Mouse (Mus musculus) embryonic facial prominence, embryonic 12.5 days (tissue): ENCODE measurements around the gene Emc4. TPM values are rescaled to one million over a fixed set of nuclear protein-coding genes. Genes with fewer than 3 reads are reported as not detected.

Experiments used
- ATAC-seq: fragments of 200-750 bp; cut with Nextera tagmentation; 2 replicates; pipeline ENCODE4 v1.8.0; 2017; ENCODE audit not compliant: insufficient number of reproducible peaks, insufficient read depth, low FRiP score, low TSS enrichment
- H3K27ac ChIP-seq: fragments of 300-500 bp; sonication (generic); 2 replicates; pipeline ENCODE4 v1.5.1; 2016; ENCODE audit warnings: mild to moderate bottlenecking
- H3K27me3 ChIP-seq: fragments of 300-500 bp; sonication (generic); 2 replicates; pipeline ENCODE4 v1.6.1; 2016; ENCODE audit warnings: mild to moderate bottlenecking, moderate library complexity
- H3K36me3 ChIP-seq: fragments of 300-500 bp; sonication (generic); 2 replicates; pipeline ENCODE4 v1.6.1; 2016; ENCODE audit warnings: mild to moderate bottlenecking
- H3K4me1 ChIP-seq: fragments of 300-500 bp; sonication (generic); 2 replicates; pipeline ENCODE4 v1.6.1; 2016
- H3K4me2 ChIP-seq: fragments of 300-500 bp; sonication (generic); replicated peaks from 2 replicates; pipeline ENCODE4 v1.6.1; 2016; ENCODE audit warnings: mild to moderate bottlenecking, moderate library complexity
- H3K4me3 ChIP-seq: fragments of 300-500 bp; sonication (generic); 2 replicates; pipeline ENCODE4 v1.5.1; 2016; ENCODE audit warnings: mild to moderate bottlenecking
- H3K9ac ChIP-seq: fragments of 300-500 bp; sonication (generic); 2 replicates; pipeline ENCODE4 v1.6.1; 2016; ENCODE audit warnings: mild to moderate bottlenecking, moderate library complexity
- H3K9me3 ChIP-seq: fragments of 300-500 bp; sonication (generic); 2 replicates; pipeline ENCODE4 v1.6.1; 2016; ENCODE audit warnings: mild to moderate bottlenecking, moderate library complexity
- WGBS: fragments of 180-500 bp; shearing (Covaris S2); methylation state at CpG from one replicate; pipeline ENCODE4 v1.1.7; 2016; 5-methylcytosine and 5-hydroxymethylcytosine counted together
- polyA plus RNA-seq: library from polyadenylated mRNA; unstranded; fragments of >200 nt; fragmentation: Nextera tagmentation; extraction: Ambion mirVana; gene quantifications from 2 replicates; pipeline ENCODE4 v1.2.1, GENCODE M21; 2016

The Emc4 gene
- polyA plus RNA-seq = 101 and 109 TPM in 2 replicates

GRCm38 (mm10) chr2:112367726-112368673 is at the start of gene Emc4:
Gene Emc4, minus strand, starts transcription at chr2:112368027.
- peak; percentile 74; the same call in 1 of the 2 replicates for ATAC-seq
- 2% methylated on average over 46 of the region's 46 CpGs for WGBS
- H3K4me3 ChIP-seq = peak within 1 kb of the TSS; percentile 90
- peak within 1 kb of the TSS; percentile 90 for H3K27ac ChIP-seq
- H3K9ac ChIP-seq = peak within 1 kb of the TSS; percentile 72
- peaks cover 20% of the 10 kb centered on the region for H3K36me3 ChIP-seq
- H3K27me3 ChIP-seq = no peaks in the 10 kb centered on the region
- H3K9me3 ChIP-seq = no peaks in the 10 kb centered on the region
- peak within 1 kb of the TSS; percentile 87 for H3K4me2 ChIP-seq
- H3K4me1 ChIP-seq = peaks cover 8% of the 10 kb centered on the region

- Histone ChIP-seq H3K36me3 (peaks cover 25% of the 10 kb centered on the region), H3K9ac (no peak overlapping the region), H3K4me1 (no peaks in the 10 kb centered on the region), H3K9me3 (no peaks in the 10 kb centered on the region), H3K27me3 (no peaks in the 10 kb centered on the region), H3K27ac (no peak overlapping the region), H3K4me3 (no peak overlapping the region), H3K4me2 (no peak overlapping the region)
- WGBS = 78% methylated on average over 3 of the region's 3 CpGs
- ATAC-seq = no peak
Observed at GRCm38 (mm10) chr2:112407030-112407429, 39.2 kb upstream of the Emc4 start.

- no peaks in the 10 kb centered on the region for H3K9me3 ChIP-seq
- ATAC-seq = no peak
- WGBS = 70% methylated on average over 1 of the region's 1 CpGs
Observed at GRCm38 (mm10) chr2:112396649-112397048, 28.8 kb upstream of the Emc4 start.

GRCm38 (mm10) chr2:112393958-112394357 is 26.1 kb upstream of the Emc4 start:
- Histone ChIP-seq H3K27ac (no peak overlapping the region), H3K4me2 (no peak overlapping the region), H3K4me1 (peaks cover 2% of the 10 kb centered on the region; the same call in 1 of the 2 replicates), H3K9me3 (no peaks in the 10 kb centered on the region), H3K36me3 (no peaks in the 10 kb centered on the region), H3K27me3 (no peaks in the 10 kb centered on the region), H3K9ac (no peak overlapping the region), H3K4me3 (no peak overlapping the region)
- no peak for ATAC-seq

More at GRCm38 (mm10) chr2:112396649-112397048, 28.8 kb upstream of the Emc4 start:
- Histone ChIP-seq H3K9ac (no peak overlapping the region), H3K4me3 (no peak overlapping the region), H3K27me3 (no peaks in the 10 kb centered on the region), H3K36me3 (no peaks in the 10 kb centered on the region), H3K27ac (no peak overlapping the region), H3K4me2 (no peak overlapping the region), H3K4me1 (no peaks in the 10 kb centered on the region)

GRCm38 (mm10) chr2:112392689-112393088 is 24.9 kb upstream of the Emc4 start:
- Histone ChIP-seq H3K36me3 (no peaks in the 10 kb centered on the region), H3K9me3 (no peaks in the 10 kb centered on the region), H3K4me3 (no peak overlapping the region), H3K27me3 (no peaks in the 10 kb centered on the region), H3K4me1 (peaks cover 2% of the 10 kb centered on the region; the same call in 1 of the 2 replicates), H3K4me2 (no peak overlapping the region), H3K27ac (no peak overlapping the region), H3K9ac (no peak overlapping the region)
- 83% methylated on average over 1 of the region's 1 CpGs for WGBS
- ATAC-seq = no peak

- Histone ChIP-seq H3K4me1 (peaks cover 2% of the 10 kb centered on the region; the same call in 1 of the 2 replicates), H3K27ac (no peak overlapping the region), H3K4me3 (no peak overlapping the region), H3K9ac (no peak overlapping the region), H3K27me3 (no peaks in the 10 kb centered on the region), H3K4me2 (no peak overlapping the region), H3K36me3 (no peaks in the 10 kb centered on the region), H3K9me3 (no peaks in the 10 kb centered on the region)
- no peak for ATAC-seq
- 89% methylated on average over 4 of the region's 4 CpGs for WGBS
Observed at GRCm38 (mm10) chr2:112391346-112392000, 23.6 kb upstream of the Emc4 start.

GRCm38 (mm10) chr2:112390843-112391242 is 23.0 kb upstream of the Emc4 start:
- no peak overlapping the region for H3K4me2 ChIP-seq
- H3K27me3 ChIP-seq = no peaks in the 10 kb centered on the region
- no peak for ATAC-seq
- no peak overlapping the region for H3K9ac ChIP-seq
- H3K36me3 ChIP-seq = no peaks in the 10 kb centered on the region
- no peak overlapping the region for H3K4me3 ChIP-seq
- H3K4me1 ChIP-seq = peaks cover 2% of the 10 kb centered on the region; the same call in 1 of the 2 replicates
- H3K9me3 ChIP-seq = no peaks in the 10 kb centered on the region
- WGBS = 83% methylated on average over 5 of the region's 5 CpGs
- no peak overlapping the region for H3K27ac ChIP-seq

GRCm38 (mm10) chr2:112381219-112381618 is 13.4 kb upstream of the Emc4 start:
- 91% methylated on average over 1 of the region's 1 CpGs for WGBS
- no peak for ATAC-seq
- Histone ChIP-seq H3K4me1 (peaks cover 9% of the 10 kb centered on the region; the same call in 1 of the 2 replicates), H3K27me3 (no peaks in the 10 kb centered on the region), H3K4me2 (0 out of 2 replicates have a peak overlapping the region, but pooled peaks have one; percentile 67), H3K9me3 (no peaks in the 10 kb centered on the region), H3K36me3 (no peaks in the 10 kb centered on the region), H3K4me3 (no peak overlapping the region), H3K9ac (no peak overlapping the region), H3K27ac (no peak overlapping the region)

GRCm38 (mm10) chr2:112380131-112380530 is 12.3 kb upstream of the Emc4 start:
- Histone ChIP-seq H3K4me3 (peak overlapping the region; percentile 93), H3K36me3 (no peaks in the 10 kb centered on the region), H3K27ac (no peak overlapping the region), H3K4me2 (peak overlapping the region; percentile 67), H3K9ac (peak overlapping the region; percentile 95), H3K9me3 (no peaks in the 10 kb centered on the region), H3K4me1 (peaks cover 9% of the 10 kb centered on the region; the same call in 1 of the 2 replicates), H3K27me3 (no peaks in the 10 kb centered on the region)
- 47% methylated on average over 8 of the region's 8 CpGs for WGBS
- no peak for ATAC-seq

- no peaks in the 10 kb centered on the region for H3K27me3 ChIP-seq
- ATAC-seq = peak; percentile 99
- under 1% methylated on average over 72 of the region's 72 CpGs for WGBS
Observed at GRCm38 (mm10) chr2:112378973-112379898, 11.4 kb upstream of the Emc4 start, which contains the start of gene Katnbl1. Gene Katnbl1, plus strand, starts transcription at chr2:112379211.

GRCm38 (mm10) chr2:112374610-112375009 is 6.8 kb upstream of the Emc4 start:
- ATAC-seq = no peak
- H3K4me1 ChIP-seq = no peaks in the 10 kb centered on the region
- H3K4me3 ChIP-seq = no peak overlapping the region
- no peaks in the 10 kb centered on the region for H3K27me3 ChIP-seq
- no peaks in the 10 kb centered on the region for H3K9me3 ChIP-seq
- H3K9ac ChIP-seq = no peak overlapping the region
- 59% methylated on average over 5 of the region's 5 CpGs for WGBS
- H3K4me2 ChIP-seq = no peak overlapping the region
- H3K27ac ChIP-seq = no peak overlapping the region
- H3K36me3 ChIP-seq = no peaks in the 10 kb centered on the region

More at GRCm38 (mm10) chr2:112378973-112379898, 11.4 kb upstream of the Emc4 start, which contains the start of gene Katnbl1:
- H3K4me3 ChIP-seq = peak within 1 kb of the TSS; percentile 93
- H3K4me1 ChIP-seq = peaks cover 9% of the 10 kb centered on the region; the same call in 1 of the 2 replicates
- H3K9ac ChIP-seq = peak within 1 kb of the TSS; percentile 95
- peak within 1 kb of the TSS; percentile 67 for H3K4me2 ChIP-seq
- H3K27ac ChIP-seq = peak within 1 kb of the TSS; percentile 89
- H3K36me3 ChIP-seq = no peaks in the 10 kb centered on the region
- H3K9me3 ChIP-seq = no peaks in the 10 kb centered on the region
